Mouse (Mus musculus): ENCODE measurements at regions not wholly inside any gene's neighbourhood (a gene's known extent, or its start where the extent isn't known, plus 50 kb on each side); places are given as distances from the start of the nearest gene placed in this dataset.

GRCm38 (mm10) chr8:49101156-49101555 lies 257.4 kb upstream of the Tenm3 start:
- no peak for TF ChIP-seq USF1 (IDR thresholded peaks at IDR 0.05; ENCODE audit: low read depth)
- no peak for TF ChIP-seq TCF3 (IDR thresholded peaks at IDR 0.05; ENCODE audit: insufficient read length, low read depth)
- TF ChIP-seq TCF12 (IDR thresholded peaks at IDR 0.05; ENCODE audit: insufficient read depth, poor library complexity, severe bottlenecking): no peak
- TF ChIP-seq POLR2A (IDR thresholded peaks at IDR 0.05; ENCODE audit: insufficient read length, low read depth): no peak
- TF ChIP-seq MYOG (IDR thresholded peaks at IDR 0.05; ENCODE audit: control insufficient read depth in 1 of 3, insufficient read depth in 1 of 3, insufficient read length in 2 of 3, low read depth in 2 of 3): no peak
- TF ChIP-seq POLR2AphosphoS2 (IDR thresholded peaks at IDR 0.05; ENCODE audit: insufficient read length, low read depth): no peak

Measured in myocyte (in vitro differentiated cells).